Mouse (Mus musculus) limb, embryonic 11.5 days (tissue): ENCODE data around the gene Rpl26. TPM values are rescaled to one million over a fixed set of nuclear protein-coding genes. Genes with fewer than 3 reads are reported as not detected.

Experiments used
- ATAC-seq: fragments of 200-750 bp; cut with Nextera tagmentation; 2 replicates; pipeline ENCODE4 v1.8.0; 2017; ENCODE audit warnings: low read depth; ENCODE audit not compliant: insufficient number of reproducible peaks, low FRiP score, low TSS enrichment
- DNase-seq: peaks from one replicate; pipeline ENCODE4 v3.0.0-alpha.2; 2015; ENCODE audit warnings: low spot score
- H3K27ac ChIP-seq: fragments of 300-500 bp; sonication (generic); replicated peaks from 2 replicates; pipeline ENCODE4 v1.5.1; 2014; ENCODE audit warnings: low read depth, mild to moderate bottlenecking, low read length
- H3K27me3 ChIP-seq: fragments of 300-500 bp; sonication (generic); 2 replicates; pipeline ENCODE4 v1.6.1; 2014; ENCODE audit warnings: mild to moderate bottlenecking, low read length, mixed read lengths; ENCODE audit not compliant: control insufficient read depth, insufficient read depth
- H3K36me3 ChIP-seq: fragments of 300-500 bp; sonication (generic); 2 replicates; pipeline ENCODE4 v1.6.1; 2014; ENCODE audit warnings: mild to moderate bottlenecking, low read length, moderate library complexity, mixed read lengths; ENCODE audit not compliant: control insufficient read depth, insufficient read depth
- H3K4me1 ChIP-seq: fragments of 300-500 bp; sonication (generic); 2 replicates; pipeline ENCODE4 v1.6.1; 2014; ENCODE audit warnings: low read length, mixed read lengths; ENCODE audit not compliant: control insufficient read depth, insufficient read depth
- H3K4me2 ChIP-seq: fragments of 300-500 bp; sonication (generic); 2 replicates; pipeline ENCODE4 v1.6.1; 2014; ENCODE audit warnings: low read depth, mild to moderate bottlenecking, moderate library complexity; ENCODE audit not compliant: severe bottlenecking
- H3K4me3 ChIP-seq: fragments of 300-500 bp; sonication (generic); 2 replicates; pipeline ENCODE4 v1.5.1; 2014; ENCODE audit warnings: low read depth, low read length
- H3K9ac ChIP-seq: fragments of 300-500 bp; sonication (generic); 2 replicates; pipeline ENCODE4 v1.6.1; 2014; ENCODE audit warnings: mild to moderate bottlenecking, low read length
- H3K9me3 ChIP-seq: fragments of 300-500 bp; sonication (generic); 2 replicates; pipeline ENCODE4 v1.6.1; 2016; ENCODE audit warnings: low read length; ENCODE audit not compliant: control insufficient read depth
- WGBS: fragments of 180-500 bp; shearing (Covaris S2); extraction: QIAGEN DNeasy Blood & Tissue Kit; methylation state at CpG from one replicate; pipeline ENCODE4 v1.1.7; 2014; 5-methylcytosine and 5-hydroxymethylcytosine counted together
- polyA plus RNA-seq: library from polyadenylated mRNA; unstranded; fragments of >200 nt; fragmentation: Nextera tagmentation; extraction: Ambion mirVana; gene quantifications from 2 replicates; pipeline ENCODE4 v1.2.1, GENCODE M21; 2014

The Rpl26 gene
- polyA plus RNA-seq, 1 experiment from 2014 or later, result 1,145 TPM

DNA sequence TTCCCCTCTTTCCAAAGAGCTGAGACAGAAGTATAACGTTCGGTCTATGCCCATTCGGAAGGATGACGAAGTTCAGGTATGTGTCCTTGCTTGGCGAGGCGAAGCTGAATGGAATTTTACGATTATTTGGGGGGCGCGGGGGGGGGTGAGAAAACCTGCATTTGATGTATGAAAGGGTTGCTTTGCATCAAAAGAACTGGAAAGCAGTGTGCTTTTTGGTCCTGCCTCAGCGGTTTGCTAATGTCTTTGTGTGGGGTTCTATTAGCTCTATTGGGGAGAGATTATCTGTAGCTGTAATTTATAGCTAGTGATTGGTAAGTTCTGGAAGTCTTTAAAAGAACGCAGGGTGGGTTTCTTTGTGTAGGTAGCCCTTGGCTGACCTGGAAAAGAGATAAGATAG, 984 bp downstream of the Rpl26 start:
- no peak for ATAC-seq
- Histone ChIP-seq H3K27me3 (no peaks in the 10 kb centered on the region), H3K9ac (peak overlapping the region; percentile 95), H3K4me3 (peak overlapping the region; percentile 98), H3K4me2 (peak overlapping the region; percentile 70), H3K9me3 (no peaks in the 10 kb centered on the region), H3K27ac (no peak overlapping the region), H3K36me3 (peaks cover 19% of the 10 kb centered on the region), H3K4me1 (peaks cover 4% of the 10 kb centered on the region)
- 2% methylated on average over 11 of the region's 11 CpGs for WGBS
- DNase-seq, result no peak

- DNase-seq, result no peak
- no peak for ATAC-seq
- Histone ChIP-seq H3K4me3 (peak overlapping the region; percentile 98), H3K9ac (peak overlapping the region; percentile 95), H3K36me3 (peaks cover 19% of the 10 kb centered on the region), H3K4me1 (peaks cover 4% of the 10 kb centered on the region), H3K27ac (no peak overlapping the region), H3K27me3 (no peaks in the 10 kb centered on the region), H3K4me2 (peak overlapping the region; percentile 70), H3K9me3 (no peaks in the 10 kb centered on the region)
- WGBS, result 84% methylated on average over 5 of the region's 5 CpGs
Observed at GRCm38 (mm10) chr11:68902823-68903222, 1.4 kb downstream of the Rpl26 start.

- no peak for ATAC-seq
- Histone ChIP-seq H3K27ac (no peak overlapping the region), H3K4me2 (no peak overlapping the region), H3K4me1 (peaks cover 4% of the 10 kb centered on the region), H3K27me3 (no peaks in the 10 kb centered on the region), H3K4me3 (no peak overlapping the region), H3K9ac (no peak overlapping the region), H3K36me3 (peaks cover 19% of the 10 kb centered on the region), H3K9me3 (no peaks in the 10 kb centered on the region)
- DNase-seq, result no peak
- 92% methylated on average over 2 of the region's 2 CpGs for WGBS
Observed at GRCm38 (mm10) chr11:68903775-68904174, 2.4 kb downstream of the Rpl26 start.

DNA sequence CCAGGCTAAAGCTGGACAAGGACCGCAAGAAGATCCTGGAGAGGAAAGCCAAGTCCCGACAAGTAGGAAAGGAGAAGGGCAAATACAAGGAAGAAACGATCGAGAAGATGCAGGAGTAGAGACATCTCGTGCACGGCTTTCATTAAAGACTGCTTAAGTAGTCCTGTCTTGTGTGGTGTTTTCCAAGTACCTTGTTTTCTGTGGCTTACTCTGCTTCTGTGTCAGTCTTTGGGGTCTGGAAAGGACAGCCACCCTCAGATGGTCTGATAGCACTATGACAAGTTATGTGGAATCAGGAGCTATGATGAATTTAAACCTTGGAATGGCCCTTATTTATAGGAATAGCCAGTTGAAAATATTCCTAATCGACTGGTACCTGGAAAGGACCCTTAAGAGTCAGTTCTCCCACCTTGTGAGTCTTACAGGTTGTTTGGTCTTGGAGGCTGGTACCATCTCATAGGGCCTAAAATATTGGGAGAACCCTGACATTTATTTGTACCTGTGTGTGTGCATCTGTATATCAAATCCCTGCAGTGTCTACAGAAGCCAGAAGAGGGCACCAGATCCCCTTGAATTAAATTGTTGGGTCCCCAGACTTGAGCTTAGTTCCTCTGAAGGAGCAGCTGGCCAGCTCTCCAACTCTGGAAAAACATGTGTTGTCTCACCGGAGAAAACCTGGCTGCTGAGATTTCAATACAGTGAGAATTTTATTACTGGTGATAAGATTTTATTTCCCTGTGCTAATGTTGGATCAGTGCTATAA, 3.2 kb downstream of the Rpl26 start:
- Histone ChIP-seq H3K4me1 (peaks cover 7% of the 10 kb centered on the region), H3K9ac (no peak overlapping the region), H3K27me3 (no peaks in the 10 kb centered on the region), H3K9me3 (no peaks in the 10 kb centered on the region), H3K27ac (no peak overlapping the region), H3K36me3 (peaks cover 19% of the 10 kb centered on the region), H3K4me2 (no peak overlapping the region), H3K4me3 (no peak overlapping the region)
- ATAC-seq (no peak), DNase-seq (peak; percentile 82)
- 88% methylated on average over 8 of the region's 8 CpGs for WGBS

DNA sequence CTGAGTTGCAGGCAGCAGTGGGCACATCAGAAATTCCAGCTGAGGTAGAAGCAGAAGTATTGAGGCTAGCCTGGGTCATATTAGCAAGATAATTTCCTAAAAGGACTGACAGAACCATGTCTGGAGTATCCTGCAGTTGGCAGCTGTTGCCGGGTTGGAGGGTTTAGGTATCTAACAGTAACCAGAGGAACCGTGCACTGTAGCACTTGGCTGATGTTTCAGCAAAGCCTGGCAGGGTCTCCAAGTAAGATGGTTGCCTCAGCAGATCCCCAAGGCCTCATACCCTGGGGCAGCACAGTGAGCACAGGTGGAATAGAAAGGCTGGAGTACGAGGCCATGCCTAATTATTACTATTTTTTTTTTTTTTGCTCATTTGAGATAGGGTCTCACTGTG, 3.8 kb downstream of the Rpl26 start:
- no peaks in the 10 kb centered on the region for H3K9me3 ChIP-seq
- H3K9ac ChIP-seq, result no peak overlapping the region
- H3K36me3 ChIP-seq, result peaks cover 19% of the 10 kb centered on the region
- no peak overlapping the region for H3K4me2 ChIP-seq
- H3K4me1 ChIP-seq, result peaks cover 7% of the 10 kb centered on the region
- WGBS, result 89% methylated on average over 3 of the region's 3 CpGs
- H3K4me3 ChIP-seq, result no peak overlapping the region
- DNase-seq (no peak), ATAC-seq (no peak)
- H3K27me3 ChIP-seq, result no peaks in the 10 kb centered on the region
- H3K27ac ChIP-seq, result no peak overlapping the region

DNA sequence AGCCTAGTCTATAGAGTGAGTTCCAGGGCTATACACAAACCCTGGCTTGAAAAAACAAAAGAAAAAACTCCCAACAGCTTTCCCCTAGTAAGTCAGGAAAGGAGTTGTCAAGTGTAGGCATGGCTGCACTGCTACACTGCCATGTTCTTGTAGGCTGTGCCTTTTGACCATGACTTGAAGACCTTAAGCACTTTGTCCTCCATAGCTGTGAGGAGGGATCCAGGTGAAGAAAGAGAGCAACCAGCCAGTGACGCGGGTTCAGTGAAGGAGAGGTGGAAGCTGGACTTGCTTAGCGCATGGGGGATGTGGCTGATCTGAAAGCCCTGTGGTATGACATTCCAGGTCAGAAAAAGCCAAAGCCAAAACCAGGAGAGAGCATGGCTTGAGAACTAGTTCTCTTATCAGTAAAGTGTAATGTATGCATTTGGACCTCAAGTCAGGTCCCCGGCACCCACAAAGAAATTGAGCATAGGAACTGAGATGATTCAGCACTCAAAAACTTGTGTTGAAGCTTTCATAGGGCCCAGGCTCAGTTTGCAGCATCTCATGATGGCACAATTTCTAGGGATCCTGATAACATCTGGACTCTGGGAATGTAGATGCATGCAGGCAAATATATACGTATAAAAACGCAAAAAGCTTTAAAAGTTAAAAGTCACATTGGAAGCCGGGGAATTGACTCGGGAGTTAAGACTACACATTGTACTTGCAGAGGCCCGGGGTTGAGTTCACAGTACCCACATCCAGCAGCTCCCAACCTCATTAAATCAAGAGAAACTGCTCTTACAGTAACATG, 4.5 kb downstream of the Rpl26 start:
- Histone ChIP-seq H3K27me3 (no peaks in the 10 kb centered on the region), H3K4me1 (peaks cover 7% of the 10 kb centered on the region), H3K9me3 (no peaks in the 10 kb centered on the region), H3K9ac (no peak overlapping the region), H3K36me3 (peaks cover 19% of the 10 kb centered on the region), H3K4me2 (no peak overlapping the region), H3K27ac (no peak overlapping the region), H3K4me3 (no peak overlapping the region)
- ATAC-seq (no peak), DNase-seq (no peak)
- 89% methylated on average over 9 of the region's 9 CpGs for WGBS

DNA sequence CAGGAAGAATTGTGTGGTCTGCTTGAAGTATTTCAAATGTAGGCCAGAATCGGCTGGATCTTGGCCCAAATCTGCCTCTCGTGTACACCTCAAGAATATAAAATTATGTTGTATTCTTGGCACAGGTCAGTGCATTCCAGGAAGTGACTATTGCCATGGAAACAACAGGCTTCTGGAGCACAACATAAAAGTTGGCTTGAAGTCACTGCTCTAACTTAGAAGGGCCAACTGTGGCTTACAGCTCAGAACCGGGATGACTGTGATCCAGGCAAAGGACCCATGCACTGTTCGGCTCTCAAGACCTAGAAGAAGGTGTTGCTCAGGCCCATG, 5.0 kb downstream of the Rpl26 start:
- DNase-seq, result no peak
- Histone ChIP-seq H3K36me3 (peaks cover 19% of the 10 kb centered on the region), H3K4me2 (no peak overlapping the region), H3K9me3 (no peaks in the 10 kb centered on the region), H3K27me3 (no peaks in the 10 kb centered on the region), H3K4me1 (peaks cover 7% of the 10 kb centered on the region), H3K4me3 (no peak overlapping the region), H3K9ac (no peak overlapping the region), H3K27ac (no peak overlapping the region)
- 88% methylated on average over 4 of the region's 4 CpGs for WGBS
- ATAC-seq, result no peak

GRCm38 (mm10) chr11:68907251-68907650, 5.9 kb downstream of the Rpl26 start:
- H3K27ac ChIP-seq, result no peak overlapping the region
- DNase-seq, result no peak
- 74% methylated on average over 3 of the region's 3 CpGs for WGBS
- H3K27me3 ChIP-seq, result no peaks in the 10 kb centered on the region
- H3K9me3 ChIP-seq, result no peaks in the 10 kb centered on the region
- ATAC-seq, result no peak
- H3K4me1 ChIP-seq, result peaks cover 7% of the 10 kb centered on the region
- H3K36me3 ChIP-seq, result peaks cover 19% of the 10 kb centered on the region
- H3K9ac ChIP-seq, result no peak overlapping the region
- no peak overlapping the region for H3K4me2 ChIP-seq
- no peak overlapping the region for H3K4me3 ChIP-seq
